Mouse (Mus musculus): ENCODE data around the gene Galt. TPM values are rescaled to one million over a fixed set of nuclear protein-coding genes. Genes with fewer than 3 reads are reported as not detected.

Galt gene
- polyA plus RNA-seq, 1 experiment: 11.1 TPM

- H3K27me3 ChIP-seq (ENCODE audit: control insufficient read depth, insufficient read depth, low read length): peaks cover 5% of the 10 kb centered on the region; the same call in 1 of the 2 replicates
- H3K4me1 ChIP-seq (ENCODE audit: control insufficient read depth, insufficient read depth, low read length): peaks cover 16% of the 10 kb centered on the region
- no peak overlapping the region for H3K27ac ChIP-seq (ENCODE audit: control insufficient read depth, insufficient read depth, low read depth, low read length)
- no peak overlapping the region; the same call in 1 of the 2 replicates for H3K4me3 ChIP-seq (ENCODE audit: control insufficient read depth, low read depth, low read length)
- TF ChIP-seq CTCF (IDR thresholded peaks at IDR 0.05; ENCODE audit: control insufficient read depth, insufficient read depth, insufficient replicate concordance, low read depth, low read length) (no peak), POLR2A (IDR thresholded peaks at IDR 0.05; ENCODE audit: control insufficient read depth, low read depth, low read length) (no peak)
- no peaks in the 10 kb centered on the region for H3K36me3 ChIP-seq (ENCODE audit: control insufficient read depth, insufficient read depth, low read length)
These were observed 28.0 kb upstream of the Galt start for GRCm38 (mm10) chr4:41726826-41727621.

- TF ChIP-seq POLR2A (IDR thresholded peaks at IDR 0.05; ENCODE audit: control insufficient read depth, low read depth, low read length): no peak
- Histone ChIP-seq H3K27ac (ENCODE audit: control insufficient read depth, insufficient read depth, low read depth, low read length) (no peak within 1 kb of the TSS), H3K36me3 (ENCODE audit: control insufficient read depth, insufficient read depth, low read length) (no peaks in the 10 kb centered on the region), H3K27me3 (ENCODE audit: control insufficient read depth, insufficient read depth, low read length) (no peaks in the 10 kb centered on the region; the same call in 1 of the 2 replicates), H3K4me1 (ENCODE audit: control insufficient read depth, insufficient read depth, low read length) (peaks cover 9% of the 10 kb centered on the region), H3K4me3 (ENCODE audit: control insufficient read depth, low read depth, low read length) (peak within 1 kb of the TSS; percentile 29; the same call in 1 of the 2 replicates)
These were observed 23.8 kb upstream of the Galt start, which contains the start of gene Arid3c for GRCm38 (mm10) chr4:41731052-41731765. Arid3c (minus strand) TSS chr4:41731142.

- H3K4me1 ChIP-seq (ENCODE audit: control insufficient read depth, insufficient read depth, low read length): peaks cover 12% of the 10 kb centered on the region
- H3K36me3 ChIP-seq (ENCODE audit: control insufficient read depth, insufficient read depth, low read length): no peaks in the 10 kb centered on the region
- TF ChIP-seq CTCF (IDR thresholded peaks at IDR 0.05; ENCODE audit: control insufficient read depth, insufficient read depth, insufficient replicate concordance, low read depth, low read length) (peak; percentile 67; the same call in 1 of the 2 replicates), POLR2A (IDR thresholded peaks at IDR 0.05; ENCODE audit: control insufficient read depth, low read depth, low read length) (no peak)
- H3K27me3 ChIP-seq (ENCODE audit: control insufficient read depth, insufficient read depth, low read length): no peaks in the 10 kb centered on the region
- H3K27ac ChIP-seq (ENCODE audit: control insufficient read depth, insufficient read depth, low read depth, low read length): no peak overlapping the region
- no peak overlapping the region for H3K4me3 ChIP-seq (ENCODE audit: control insufficient read depth, low read depth, low read length)
These were observed 17.3 kb upstream of the Galt start for GRCm38 (mm10) chr4:41737602-41738255.

- H3K27me3 ChIP-seq (ENCODE audit: control insufficient read depth, insufficient read depth, low read length): no peaks in the 10 kb centered on the region
- H3K27ac ChIP-seq (ENCODE audit: control insufficient read depth, insufficient read depth, low read depth, low read length): no peak overlapping the region
- no peak overlapping the region for H3K4me3 ChIP-seq (ENCODE audit: control insufficient read depth, low read depth, low read length)
- TF ChIP-seq CTCF (IDR thresholded peaks at IDR 0.05; ENCODE audit: control insufficient read depth, insufficient read depth, insufficient replicate concordance, low read depth, low read length): no peak
- no peak for TF ChIP-seq POLR2A (IDR thresholded peaks at IDR 0.05; ENCODE audit: control insufficient read depth, low read depth, low read length)
- peaks cover 12% of the 10 kb centered on the region for H3K4me1 ChIP-seq (ENCODE audit: control insufficient read depth, insufficient read depth, low read length)
- H3K36me3 ChIP-seq (ENCODE audit: control insufficient read depth, insufficient read depth, low read length): no peaks in the 10 kb centered on the region
These were observed 16.8 kb upstream of the Galt start for GRCm38 (mm10) chr4:41738256-41738603.

GRCm38 (mm10) chr4:41739260-41739659 is 15.8 kb upstream of the Galt start:
- no peak overlapping the region for H3K27ac ChIP-seq (ENCODE audit: control insufficient read depth, insufficient read depth, low read depth, low read length)
- peaks cover 12% of the 10 kb centered on the region for H3K4me1 ChIP-seq (ENCODE audit: control insufficient read depth, insufficient read depth, low read length)
- TF ChIP-seq CTCF (IDR thresholded peaks at IDR 0.05; ENCODE audit: control insufficient read depth, insufficient read depth, insufficient replicate concordance, low read depth, low read length): no peak
- no peak overlapping the region for H3K4me3 ChIP-seq (ENCODE audit: control insufficient read depth, low read depth, low read length)
- H3K27me3 ChIP-seq (ENCODE audit: control insufficient read depth, insufficient read depth, low read length): no peaks in the 10 kb centered on the region
- no peaks in the 10 kb centered on the region for H3K36me3 ChIP-seq (ENCODE audit: control insufficient read depth, insufficient read depth, low read length)

- peaks cover 12% of the 10 kb centered on the region for H3K4me1 ChIP-seq (ENCODE audit: control insufficient read depth, insufficient read depth, low read length)
- H3K27ac ChIP-seq (ENCODE audit: control insufficient read depth, insufficient read depth, low read depth, low read length): peak overlapping the region; percentile 88
- TF ChIP-seq CTCF (IDR thresholded peaks at IDR 0.05; ENCODE audit: control insufficient read depth, insufficient read depth, insufficient replicate concordance, low read depth, low read length) (no peak), POLR2A (IDR thresholded peaks at IDR 0.05; ENCODE audit: control insufficient read depth, low read depth, low read length) (no peak)
These were observed 14.5 kb upstream of the Galt start for GRCm38 (mm10) chr4:41740380-41741157.

More at GRCm38 (mm10) chr4:41740380-41741157, 14.5 kb upstream of the Galt start:
- peak overlapping the region; percentile 94 for H3K4me3 ChIP-seq (ENCODE audit: control insufficient read depth, low read depth, low read length)
- no peaks in the 10 kb centered on the region for H3K27me3 ChIP-seq (ENCODE audit: control insufficient read depth, insufficient read depth, low read length)
- no peaks in the 10 kb centered on the region for H3K36me3 ChIP-seq (ENCODE audit: control insufficient read depth, insufficient read depth, low read length)
